Mouse (Mus musculus) C2C12 (cell line): Measurements from ENCODE around the gene Gtf2h1.

Experiments used
- CEBPB ChIP-seq: IDR thresholded peaks from one replicate; pipeline ENCODE4 v1.6.1; 2011; ENCODE audit warnings: low read depth, mild to moderate bottlenecking, control low read depth, moderate library complexity
- CTCF ChIP-seq: IDR thresholded peaks from one replicate; pipeline ENCODE4 v1.5.1; 2011; ENCODE audit not compliant: control insufficient read depth, insufficient read depth, insufficient read length
- FOSL1 ChIP-seq: IDR thresholded peaks from one replicate; pipeline ENCODE4 v1.8.0; 2011; ENCODE audit warnings: mild to moderate bottlenecking, low read length; ENCODE audit not compliant: poor library complexity, insufficient read depth, severe bottlenecking
- MAX ChIP-seq: IDR thresholded peaks from one replicate; pipeline ENCODE4 v1.6.1; 2011; ENCODE audit warnings: mild to moderate bottlenecking, control low read depth
- MYOD1 ChIP-seq: IDR thresholded peaks from one replicate; pipeline ENCODE4 v1.6.1; 2011; ENCODE audit warnings: low read depth; ENCODE audit not compliant: control insufficient read depth, insufficient read length
- MYOG ChIP-seq: IDR thresholded peaks from one replicate; pipeline ENCODE4 v1.6.1; 2011; ENCODE audit not compliant: control insufficient read depth, insufficient read length; ENCODE audit errors: extremely low read depth
- USF1 ChIP-seq: IDR thresholded peaks from one replicate; pipeline ENCODE4 v1.6.1; 2011; ENCODE audit warnings: low read depth, mild to moderate bottlenecking, control low read depth, moderate library complexity

DNA sequence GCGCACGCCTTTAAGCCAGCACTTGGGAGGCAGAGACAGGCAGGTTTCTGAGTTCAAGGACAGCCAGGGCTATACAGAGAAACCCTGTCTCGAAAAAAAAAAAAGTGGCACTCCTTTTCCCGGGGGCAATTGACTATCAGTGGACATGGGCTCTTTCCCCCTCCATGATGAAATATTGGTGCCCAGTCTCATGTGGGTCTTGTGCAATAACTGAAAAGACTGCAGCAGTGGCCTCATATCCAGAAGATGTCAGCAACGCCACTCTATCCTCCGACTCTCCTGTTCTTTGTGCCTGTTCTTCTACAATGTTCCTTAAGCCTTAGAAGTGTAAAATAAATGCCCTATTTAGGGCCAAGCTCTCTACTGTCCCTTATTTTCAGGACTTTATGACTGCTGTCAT is 14.4 kb downstream of the Gtf2h1 start:
- TF ChIP-seq CTCF = no peak
- no peak for TF ChIP-seq MYOG
- TF ChIP-seq CEBPB = no peak
- TF ChIP-seq USF1 = no peak
- TF ChIP-seq MYOD1 = no peak
- TF ChIP-seq MAX = no peak
- no peak for TF ChIP-seq FOSL1
